Mouse (Mus musculus) limb, embryonic 15.5 days (tissue): ENCODE data around the gene Tgm2. TPM values are rescaled to one million over a fixed set of nuclear protein-coding genes. Genes with fewer than 3 reads are reported as not detected.

Experiments used
- ATAC-seq: fragments of 200-750 bp; cut with Nextera tagmentation; 2 replicates; pipeline ENCODE4 v1.8.0; 2017; ENCODE audit warnings: low read depth, moderate TSS enrichment; ENCODE audit not compliant: insufficient number of reproducible peaks, low FRiP score, low TSS enrichment
- H3K27ac ChIP-seq: fragments of 300-500 bp; sonication (generic); 2 replicates; pipeline ENCODE4 v1.5.1; 2015; ENCODE audit warnings: moderate library complexity, mild to moderate bottlenecking, inconsistent platforms
- H3K27me3 ChIP-seq: fragments of 300-500 bp; sonication (generic); 2 replicates; pipeline ENCODE4 v1.6.1; 2015; ENCODE audit warnings: inconsistent platforms
- H3K36me3 ChIP-seq: fragments of 300-500 bp; sonication (generic); 2 replicates; pipeline ENCODE4 v1.6.1; 2015; ENCODE audit warnings: inconsistent platforms
- H3K4me1 ChIP-seq: fragments of 300-500 bp; sonication (generic); 2 replicates; pipeline ENCODE4 v1.6.1; 2015; ENCODE audit warnings: inconsistent platforms
- H3K4me2 ChIP-seq: fragments of 300-500 bp; sonication (generic); 2 replicates; pipeline ENCODE4 v1.6.1; 2015; ENCODE audit warnings: mild to moderate bottlenecking, inconsistent platforms
- H3K4me3 ChIP-seq: fragments of 300-500 bp; sonication (generic); 2 replicates; pipeline ENCODE4 v1.5.1; 2015; ENCODE audit warnings: mild to moderate bottlenecking, inconsistent platforms
- H3K9ac ChIP-seq: fragments of 300-500 bp; sonication (generic); 2 replicates; pipeline ENCODE4 v1.6.1; 2015; ENCODE audit warnings: inconsistent platforms
- H3K9me3 ChIP-seq: fragments of 300-500 bp; sonication (generic); 2 replicates; pipeline ENCODE4 v1.6.1; 2016; ENCODE audit warnings: inconsistent platforms
- WGBS: fragments of 180-500 bp; shearing (Covaris S2); methylation state at CpG from one replicate; pipeline ENCODE4 v1.1.7; 2015; 5-methylcytosine and 5-hydroxymethylcytosine counted together
- polyA plus RNA-seq: library from polyadenylated mRNA; unstranded; fragments of >200 nt; fragmentation: Nextera tagmentation; extraction: Ambion mirVana; gene quantifications from 2 replicates; pipeline ENCODE4 v1.2.1, GENCODE M21; 2015

The Tgm2 gene
- polyA plus RNA-seq, 1 experiment from 2014 or later = 13.3 TPM

- ATAC-seq = no peak
- WGBS = 75% methylated on average over 7 of the region's 7 CpGs
Measured at GRCm38 (mm10) chr2:158166628-158167027, 20.4 kb upstream of the Tgm2 start.

GRCm38 (mm10) chr2:158165776-158166175 is 19.5 kb upstream of the Tgm2 start:
- peaks cover 16% of the 10 kb centered on the region for H3K4me1 ChIP-seq
- H3K27me3 ChIP-seq = no peaks in the 10 kb centered on the region
- no peak overlapping the region for H3K4me2 ChIP-seq
- 77% methylated on average over 4 of the region's 4 CpGs for WGBS
- H3K36me3 ChIP-seq = no peaks in the 10 kb centered on the region
- H3K27ac ChIP-seq = no peak overlapping the region
- H3K9me3 ChIP-seq = no peaks in the 10 kb centered on the region
- no peak for ATAC-seq
- H3K9ac ChIP-seq = no peak overlapping the region
- H3K4me3 ChIP-seq = no peak overlapping the region

More at GRCm38 (mm10) chr2:158166628-158167027, 20.4 kb upstream of the Tgm2 start:
- no peak overlapping the region for H3K27ac ChIP-seq
- no peaks in the 10 kb centered on the region for H3K36me3 ChIP-seq
- H3K27me3 ChIP-seq = no peaks in the 10 kb centered on the region
- H3K9me3 ChIP-seq = no peaks in the 10 kb centered on the region
- H3K4me1 ChIP-seq = peaks cover 16% of the 10 kb centered on the region
- H3K4me2 ChIP-seq = no peak overlapping the region
- no peak overlapping the region for H3K4me3 ChIP-seq
- no peak overlapping the region for H3K9ac ChIP-seq

- no peak overlapping the region for H3K4me3 ChIP-seq
- no peak overlapping the region for H3K27ac ChIP-seq
- 48% methylated on average over 6 of the region's 6 CpGs for WGBS
- no peaks in the 10 kb centered on the region for H3K9me3 ChIP-seq
- no peak overlapping the region for H3K4me2 ChIP-seq
- H3K27me3 ChIP-seq = no peaks in the 10 kb centered on the region
- peaks cover 12% of the 10 kb centered on the region for H3K4me1 ChIP-seq
- no peak for ATAC-seq
- no peak overlapping the region for H3K9ac ChIP-seq
- H3K36me3 ChIP-seq = no peaks in the 10 kb centered on the region
Measured at GRCm38 (mm10) chr2:158163034-158163433, 16.8 kb upstream of the Tgm2 start.

- 76% methylated on average over 6 of the region's 6 CpGs for WGBS
- H3K9me3 ChIP-seq = no peaks in the 10 kb centered on the region
- no peaks in the 10 kb centered on the region for H3K36me3 ChIP-seq
- ATAC-seq = no peak
- H3K4me3 ChIP-seq = no peak overlapping the region
- H3K27me3 ChIP-seq = no peaks in the 10 kb centered on the region
- H3K4me2 ChIP-seq = no peak overlapping the region
- 0 out of 2 replicates have a peak, but pooled peaks cover 5% of the 10 kb centered on the region for H3K4me1 ChIP-seq
- H3K27ac ChIP-seq = no peak overlapping the region
- H3K9ac ChIP-seq = no peak overlapping the region
Measured at GRCm38 (mm10) chr2:158161761-158162160, 15.5 kb upstream of the Tgm2 start.

- Histone ChIP-seq H3K4me2 (no peak overlapping the region), H3K4me1 (peaks cover 7% of the 10 kb centered on the region), H3K27me3 (no peaks in the 10 kb centered on the region), H3K36me3 (no peaks in the 10 kb centered on the region), H3K27ac (no peak overlapping the region), H3K9me3 (no peaks in the 10 kb centered on the region), H3K4me3 (no peak overlapping the region), H3K9ac (no peak overlapping the region)
- ATAC-seq = no peak
- WGBS = 49% methylated on average over 7 of the region's 7 CpGs
Measured at GRCm38 (mm10) chr2:158159376-158160235, 13.4 kb upstream of the Tgm2 start.

GRCm38 (mm10) chr2:158157654-158158053 is 11.4 kb upstream of the Tgm2 start:
- H3K9me3 ChIP-seq = no peaks in the 10 kb centered on the region
- H3K27me3 ChIP-seq = no peaks in the 10 kb centered on the region
- H3K27ac ChIP-seq = no peak overlapping the region
- H3K4me1 ChIP-seq = peaks cover 25% of the 10 kb centered on the region
- H3K9ac ChIP-seq = no peak overlapping the region
- no peak overlapping the region for H3K4me2 ChIP-seq
- WGBS = 74% methylated on average over 8 of the region's 8 CpGs
- H3K4me3 ChIP-seq = no peak overlapping the region
- ATAC-seq = no peak
- H3K36me3 ChIP-seq = no peaks in the 10 kb centered on the region

- H3K9ac ChIP-seq = no peak overlapping the region
- no peak overlapping the region for H3K4me3 ChIP-seq
- H3K4me1 ChIP-seq = peaks cover 29% of the 10 kb centered on the region
- no peaks in the 10 kb centered on the region for H3K9me3 ChIP-seq
- H3K27me3 ChIP-seq = no peaks in the 10 kb centered on the region
- H3K36me3 ChIP-seq = no peaks in the 10 kb centered on the region
- H3K4me2 ChIP-seq = no peak overlapping the region
- no peak overlapping the region for H3K27ac ChIP-seq
- ATAC-seq = no peak
- 85% methylated on average over 9 of the region's 9 CpGs for WGBS
Measured at GRCm38 (mm10) chr2:158156487-158156886, 10.3 kb upstream of the Tgm2 start.

GRCm38 (mm10) chr2:158155615-158156014 is 9.4 kb upstream of the Tgm2 start:
- Histone ChIP-seq H3K4me1 (peaks cover 29% of the 10 kb centered on the region), H3K9ac (no peak overlapping the region), H3K4me2 (no peak overlapping the region), H3K27me3 (no peaks in the 10 kb centered on the region), H3K27ac (no peak overlapping the region), H3K4me3 (no peak overlapping the region), H3K36me3 (no peaks in the 10 kb centered on the region), H3K9me3 (no peaks in the 10 kb centered on the region)
- no peak for ATAC-seq
- 80% methylated on average over 2 of the region's 2 CpGs for WGBS

GRCm38 (mm10) chr2:158155101-158155500 is 8.9 kb upstream of the Tgm2 start:
- no peak for ATAC-seq
- Histone ChIP-seq H3K4me3 (no peak overlapping the region), H3K4me2 (no peak overlapping the region), H3K4me1 (peaks cover 29% of the 10 kb centered on the region), H3K9me3 (no peaks in the 10 kb centered on the region), H3K36me3 (no peaks in the 10 kb centered on the region), H3K27ac (no peak overlapping the region), H3K27me3 (no peaks in the 10 kb centered on the region), H3K9ac (no peak overlapping the region)
- WGBS = 89% methylated on average over 7 of the region's 7 CpGs

GRCm38 (mm10) chr2:158154641-158155040 is 8.4 kb upstream of the Tgm2 start:
- ATAC-seq = 0 out of 2 replicates have a peak, but pooled peaks have one; percentile 9
- Histone ChIP-seq H3K36me3 (no peaks in the 10 kb centered on the region), H3K4me2 (no peak overlapping the region), H3K27me3 (no peaks in the 10 kb centered on the region), H3K9me3 (no peaks in the 10 kb centered on the region), H3K4me3 (no peak overlapping the region), H3K27ac (0 out of 2 replicates have a peak overlapping the region, but pooled peaks have one; percentile 65), H3K9ac (no peak overlapping the region), H3K4me1 (peaks cover 26% of the 10 kb centered on the region)
- 58% methylated on average over 8 of the region's 8 CpGs for WGBS

- Histone ChIP-seq H3K4me2 (peak overlapping the region; percentile 63), H3K27me3 (no peaks in the 10 kb centered on the region), H3K9me3 (no peaks in the 10 kb centered on the region), H3K36me3 (no peaks in the 10 kb centered on the region), H3K9ac (no peak overlapping the region), H3K4me3 (peak overlapping the region; percentile 39), H3K27ac (peak overlapping the region; percentile 65), H3K4me1 (peaks cover 26% of the 10 kb centered on the region)
- WGBS = 2% methylated on average over 22 of the region's 22 CpGs
- ATAC-seq = peak; percentile 75
Measured at GRCm38 (mm10) chr2:158153728-158154343, 7.6 kb upstream of the Tgm2 start.

- Histone ChIP-seq H3K27me3 (no peaks in the 10 kb centered on the region), H3K4me2 (no peak overlapping the region), H3K9me3 (no peaks in the 10 kb centered on the region), H3K27ac (peak overlapping the region; percentile 65; the same call in 1 of the 2 replicates), H3K9ac (no peak overlapping the region), H3K4me3 (no peak overlapping the region), H3K4me1 (peaks cover 26% of the 10 kb centered on the region), H3K36me3 (no peaks in the 10 kb centered on the region)
- ATAC-seq = no peak
- 39% methylated on average over 6 of the region's 6 CpGs for WGBS
Measured at GRCm38 (mm10) chr2:158152685-158153309, 6.6 kb upstream of the Tgm2 start.
